Mouse (Mus musculus): Measurements from ENCODE around the gene Ankrd23. TPM values are rescaled to one million over a fixed set of nuclear protein-coding genes. Genes with fewer than 3 reads are reported as not detected.

The Ankrd23 gene
- total RNA-seq, 2 experiments from 2014 or later, result 5.3 to 5.8 TPM

- intact Hi-C loops (cut with DNase I), result no loop called here
- DNase-seq (ENCODE audit: extremely low spot score in 1 of 2, low spot score in 2 of 2), result no peak
These were observed 5.7 kb downstream of the Ankrd23 start for GRCm38 (mm10) chr1:36530962-36531361.

- intact Hi-C loops (cut with DNase I), result no loop called here
- DNase-seq (ENCODE audit: extremely low spot score in 1 of 2, low spot score in 2 of 2), result no peak
These were observed 6.2 kb downstream of the Ankrd23 start for GRCm38 (mm10) chr1:36530485-36530884.

GRCm38 (mm10) chr1:36529875-36530274 is 6.8 kb downstream of the Ankrd23 start:
- DNase-seq (ENCODE audit: extremely low spot score in 1 of 2, low spot score in 2 of 2), result no peak
- intact Hi-C loops (cut with DNase I), result no loop called here

DNA sequence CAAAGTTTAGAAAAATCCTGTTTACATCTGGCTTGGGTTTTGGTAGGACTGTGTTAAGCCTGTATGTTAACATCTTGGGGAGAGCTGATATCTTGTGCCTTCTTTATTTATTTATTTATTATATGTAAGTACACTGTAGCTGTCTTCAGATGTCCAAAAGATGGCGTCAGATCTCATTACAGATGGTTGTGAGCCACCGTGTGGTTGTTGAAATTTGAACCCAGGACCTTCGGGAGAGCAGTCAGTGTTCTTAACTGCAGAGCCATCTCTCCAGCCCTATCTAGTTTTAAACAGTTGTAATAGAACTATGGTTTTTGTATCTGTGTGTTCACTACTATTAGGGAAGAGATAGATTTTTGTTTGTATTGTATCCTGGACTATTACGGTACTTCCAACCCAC is 7.4 kb downstream of the Ankrd23 start:
- DNase-seq (ENCODE audit: extremely low spot score in 1 of 2, low spot score in 2 of 2), result no peak
- intact Hi-C loops (cut with DNase I), result no loop called here

DNA sequence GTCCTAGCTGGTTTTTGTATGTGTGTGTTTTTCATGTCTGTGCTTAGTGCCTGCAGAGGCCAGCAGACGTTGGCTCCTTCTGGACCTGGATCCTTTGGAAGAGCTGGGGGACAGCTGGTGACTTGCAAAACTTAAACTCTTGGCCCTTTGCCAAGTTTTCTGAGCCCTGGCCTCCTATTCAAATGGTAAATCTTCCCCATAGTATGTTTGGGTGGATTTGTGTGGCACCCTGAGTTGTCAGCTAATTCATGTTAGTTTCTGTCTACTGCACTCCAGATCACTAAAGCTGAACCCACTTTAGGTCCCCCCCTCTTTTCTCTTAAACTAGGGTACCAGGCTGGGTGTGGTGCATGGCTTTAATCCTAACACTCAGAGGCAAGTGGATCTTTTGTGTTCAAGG is 8.3 kb downstream of the Ankrd23 start:
- intact Hi-C loops (cut with DNase I), result no loop called here
- no peak for DNase-seq (ENCODE audit: extremely low spot score in 1 of 2, low spot score in 2 of 2)

DNA sequence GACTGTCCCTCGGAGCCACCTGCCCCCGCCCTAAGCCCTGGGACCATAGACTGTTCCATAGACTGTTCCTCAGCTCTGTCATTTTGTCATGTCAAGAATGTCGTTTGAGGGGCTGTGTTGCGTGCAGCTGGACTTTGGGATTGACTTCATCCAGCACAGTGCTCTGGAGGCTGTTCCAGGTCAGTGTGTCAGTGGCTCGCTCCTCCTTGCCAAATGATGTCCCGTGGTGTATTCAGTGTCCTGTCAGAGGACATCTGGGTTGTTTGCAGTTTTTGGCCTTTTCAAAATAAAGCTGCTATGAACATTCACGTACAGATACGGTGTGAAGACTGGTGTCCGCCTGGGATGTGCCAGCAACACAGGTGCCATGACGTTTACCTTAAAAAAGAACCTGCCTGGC is 9.8 kb downstream of the Ankrd23 start:
- no peak for DNase-seq (ENCODE audit: extremely low spot score in 1 of 2, low spot score in 2 of 2)
- intact Hi-C loops (cut with DNase I), result no loop called here

- DNase-seq (ENCODE audit: extremely low spot score in 1 of 2, low spot score in 2 of 2), result no peak
- intact Hi-C loops (cut with DNase I), result no loop called here
These were observed 10.9 kb downstream of the Ankrd23 start for GRCm38 (mm10) chr1:36525774-36526173.

DNA sequence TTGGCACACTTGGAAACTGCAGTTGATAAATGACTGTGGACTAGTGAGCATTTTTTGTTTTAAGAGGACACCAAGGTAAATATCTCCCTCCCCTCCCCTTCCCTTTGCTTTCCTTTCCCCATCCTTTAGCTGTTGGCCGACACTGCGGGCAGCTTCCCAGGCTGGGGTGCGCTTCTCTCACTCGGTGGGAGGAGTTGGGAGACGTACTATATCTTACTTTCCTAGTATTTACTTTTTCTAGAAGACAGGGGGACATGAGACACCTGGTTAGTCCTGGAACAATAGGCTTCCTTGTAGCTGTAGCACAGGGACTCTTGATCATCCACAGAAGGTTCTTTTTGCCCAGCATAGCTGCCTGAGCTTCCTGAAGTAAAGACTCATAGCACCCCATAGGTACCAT is 12.6 kb downstream of the Ankrd23 start:
- DNase-seq (ENCODE audit: extremely low spot score in 1 of 2, low spot score in 2 of 2), result no peak
- intact Hi-C loops (cut with DNase I), result no loop called here

DNA sequence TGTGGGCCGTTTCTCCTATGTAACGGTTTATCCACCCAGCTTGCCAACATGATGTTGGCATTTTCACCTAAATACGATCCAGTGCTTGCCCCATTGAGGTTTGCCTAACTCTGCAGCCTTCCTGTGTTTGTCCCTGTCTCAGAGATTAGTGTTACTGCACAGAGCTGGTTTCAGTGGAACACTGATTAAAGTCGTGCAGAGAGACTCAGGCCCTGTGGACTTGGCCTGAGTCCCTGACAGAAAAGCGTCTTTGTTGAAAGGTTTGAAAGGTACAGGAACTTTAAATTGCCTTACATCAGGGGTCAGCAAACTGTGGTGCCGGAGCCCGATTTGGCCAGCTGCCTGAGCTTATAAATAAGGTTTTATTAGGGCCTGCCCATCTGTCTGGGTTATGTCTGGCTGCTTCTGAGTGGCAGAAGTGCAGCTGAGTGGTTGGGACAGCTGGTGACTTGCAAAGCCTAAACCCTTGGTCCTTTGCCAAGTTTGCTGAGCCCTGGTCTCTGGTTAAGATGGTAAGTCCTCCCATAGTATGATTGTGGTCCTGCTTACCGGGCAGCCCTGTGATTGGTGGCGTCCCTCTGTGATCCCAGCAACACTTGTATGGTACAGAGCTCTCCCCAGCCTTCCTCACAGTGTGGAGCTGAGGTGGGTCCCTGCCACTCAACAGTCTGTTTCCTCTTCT is 13.2 kb downstream of the Ankrd23 start:
- DNase-seq (ENCODE audit: extremely low spot score in 1 of 2, low spot score in 2 of 2), result no peak
- intact Hi-C loops (cut with DNase I), result no loop called here

- DNase-seq (ENCODE audit: extremely low spot score in 1 of 2, low spot score in 2 of 2), result no peak
- intact Hi-C loops (cut with DNase I), result no loop called here
These were observed 14.5 kb downstream of the Ankrd23 start for GRCm38 (mm10) chr1:36522210-36522609.

- intact Hi-C loops (cut with DNase I), result no loop called here
- DNase-seq (ENCODE audit: extremely low spot score in 1 of 2, low spot score in 2 of 2), result no peak
These were observed 17.1 kb downstream of the Ankrd23 start for GRCm38 (mm10) chr1:36519626-36520025.

DNA sequence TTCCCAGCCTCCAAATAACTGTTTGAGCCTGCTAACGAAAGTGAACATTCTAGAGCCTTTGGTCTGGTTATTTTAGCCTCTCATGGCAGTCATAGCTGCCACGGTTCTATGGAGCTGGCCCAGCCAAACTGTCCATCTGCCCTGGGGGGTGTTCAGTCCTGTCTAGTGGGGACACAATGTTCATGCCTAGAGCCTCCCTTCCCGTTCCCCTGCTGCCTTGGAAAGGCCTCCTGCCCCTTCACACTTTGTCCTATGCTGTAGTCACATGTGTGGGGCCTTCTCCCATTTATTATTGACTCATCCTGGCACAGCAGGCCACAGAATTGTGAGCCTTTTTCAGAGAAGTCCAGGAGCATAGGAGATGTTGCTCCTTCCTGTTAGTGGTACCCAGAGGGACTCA is 18.4 kb downstream of the Ankrd23 start:
- intact Hi-C loops (cut with DNase I), result no loop called here
- no peak for DNase-seq (ENCODE audit: extremely low spot score in 1 of 2, low spot score in 2 of 2)

DNA sequence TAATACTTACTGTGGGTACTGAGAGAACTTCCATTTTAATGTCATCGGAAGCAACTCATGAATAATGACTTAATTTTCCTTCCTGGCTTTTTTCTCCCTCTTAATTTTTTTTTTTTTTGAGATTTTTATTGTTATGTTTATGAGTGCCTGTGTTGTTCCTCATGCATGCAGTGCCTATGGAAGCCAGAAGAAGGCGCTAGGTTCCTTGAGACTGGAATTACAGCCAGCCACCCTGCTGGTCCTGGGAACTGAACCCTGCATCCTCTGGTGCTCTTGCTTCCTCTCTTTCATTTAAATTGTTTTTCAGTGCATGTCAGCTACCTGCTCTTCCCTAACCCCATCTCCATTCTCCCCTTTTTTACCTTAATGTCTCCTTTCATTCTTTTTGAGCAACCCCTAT is 23.0 kb downstream of the Ankrd23 start:
- DNase-seq (ENCODE audit: extremely low spot score in 1 of 2, low spot score in 2 of 2), result no peak

GRCm38 (mm10) chr1:36513310-36513709 is 23.4 kb downstream of the Ankrd23 start:
- intact Hi-C loops (cut with DNase I), result no loop called here
- peak in 1 of 2 experiments; percentile 56 for DNase-seq (ENCODE audit: extremely low spot score in 1 of 2, low spot score in 2 of 2)

More for the DNA sequence above, 23.0 kb downstream of the Ankrd23 start:
- intact Hi-C loops (cut with DNase I), result no loop called here

DNA sequence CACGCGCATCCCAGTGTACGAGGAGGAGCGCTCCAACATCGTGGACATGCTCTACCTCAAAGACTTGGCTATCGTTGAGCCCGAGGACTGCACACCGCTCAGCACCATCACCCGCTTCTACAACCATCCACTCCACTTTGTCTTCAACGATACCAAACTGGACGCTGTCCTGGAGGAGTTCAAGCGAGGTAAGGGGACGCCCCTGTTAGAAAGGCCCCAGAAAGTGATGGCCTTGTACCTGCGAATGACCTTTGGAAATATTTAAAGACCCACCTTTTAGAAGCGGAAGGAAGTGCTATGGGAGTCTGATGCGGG is 23.8 kb downstream of the Ankrd23 start:
- intact Hi-C loops (cut with DNase I), result no loop called here
- no peak for DNase-seq (ENCODE audit: extremely low spot score in 1 of 2, low spot score in 2 of 2)

DNA sequence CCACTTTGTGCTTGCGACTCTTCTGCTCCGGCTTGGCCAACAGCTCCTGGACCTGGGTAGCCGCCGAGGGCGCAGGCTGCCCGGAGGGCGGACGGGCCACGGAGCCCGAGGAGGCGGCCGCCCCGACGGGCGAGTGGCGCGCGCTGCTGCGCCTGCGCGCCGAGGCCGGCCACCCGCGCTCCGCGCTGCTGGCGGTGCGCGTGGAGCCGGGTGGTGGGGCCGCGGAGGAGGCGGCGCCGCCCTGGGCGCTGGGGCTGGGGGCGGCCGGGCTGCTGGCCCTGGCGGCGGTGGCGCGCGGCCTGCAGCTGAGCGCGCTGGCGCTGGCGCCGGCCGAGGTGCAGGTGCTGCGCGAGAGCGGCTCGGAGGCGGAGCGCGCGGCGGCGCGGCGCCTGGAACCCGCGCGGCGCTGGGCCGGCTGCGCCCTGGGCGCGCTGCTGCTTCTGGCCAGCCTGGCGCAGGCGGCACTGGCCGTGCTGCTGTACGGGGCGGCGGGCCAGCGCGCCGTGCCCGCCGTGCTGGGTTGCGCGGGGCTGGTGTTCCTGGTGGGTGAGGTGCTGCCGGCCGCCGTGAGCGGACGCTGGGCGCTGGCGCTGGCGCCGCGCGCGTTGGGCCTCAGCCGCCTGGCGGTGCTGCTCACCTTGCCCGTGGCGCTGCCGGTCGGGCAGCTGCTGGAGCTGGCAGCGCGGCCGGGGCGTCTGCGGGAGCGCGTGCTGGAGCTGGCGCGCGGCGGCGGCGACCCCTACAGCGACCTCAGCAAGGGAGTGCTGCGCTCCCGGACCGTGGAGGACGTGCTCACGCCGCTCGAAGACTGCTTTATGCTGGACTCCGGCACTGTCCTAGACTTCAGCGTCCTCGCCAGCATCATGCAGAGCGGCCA is 24.4 kb downstream of the Ankrd23 start:
- peak in 1 of 2 experiments; percentile 66 for DNase-seq (ENCODE audit: extremely low spot score in 1 of 2, low spot score in 2 of 2)
- intact Hi-C loops (cut with DNase I), result no loop called here

- peak; percentile 97 to 100 for DNase-seq (ENCODE audit: extremely low spot score in 1 of 2, low spot score in 2 of 2)
- intact Hi-C loops (cut with DNase I), result no loop called here
These were observed 25.2 kb downstream of the Ankrd23 start, which contains the start of gene Cnnm3 for GRCm38 (mm10) chr1:36511289-36512021. TSS of gene Cnnm3 (plus strand) at chr1:36511867.

- intact Hi-C loops (cut with DNase I), result no loop called here
- DNase-seq (ENCODE audit: extremely low spot score in 1 of 2, low spot score in 2 of 2), result no peak
These were observed 28.4 kb downstream of the Ankrd23 start for GRCm38 (mm10) chr1:36508238-36508637.

- DNase-seq (ENCODE audit: extremely low spot score in 1 of 2, low spot score in 2 of 2), result peak; percentile 46 to 70
- intact Hi-C loops (cut with DNase I), result no loop called here
These were observed 35.4 kb downstream of the Ankrd23 start for GRCm38 (mm10) chr1:36501261-36501660.

- no peak for DNase-seq (ENCODE audit: extremely low spot score in 1 of 2, low spot score in 2 of 2)
- intact Hi-C loops (cut with DNase I), result loop anchor here (5.0 kb wide), 1 partner anchor 170 kb away; no protein-coding TSS in a partner anchor
These were observed 39.4 kb downstream of the Ankrd23 start for GRCm38 (mm10) chr1:36497312-36497711.

Measured in left cerebral cortex, postnatal 10 days (tissue).